Mouse (Mus musculus): ENCODE measurements around the gene Ace3.

DNA sequence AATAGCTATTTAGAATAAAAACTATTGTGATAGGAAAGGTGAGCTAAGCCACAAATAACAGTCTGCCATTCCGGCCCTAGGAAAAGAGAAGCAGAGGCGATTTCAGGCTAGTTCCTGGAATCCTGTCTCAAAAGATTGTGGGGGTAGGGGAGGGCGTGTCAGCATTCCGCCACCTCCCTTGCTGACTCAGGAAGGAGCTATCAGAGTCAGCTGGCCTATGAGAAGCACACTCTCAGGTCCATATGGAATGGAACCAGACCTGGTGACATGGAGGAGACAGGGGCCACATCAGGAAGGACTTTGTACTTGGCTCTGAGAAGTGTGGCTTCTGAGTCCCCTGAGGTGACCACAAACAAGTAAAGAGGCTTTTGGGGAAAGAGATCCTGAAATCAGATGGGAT, 44.0 kb upstream of the Ace3 start:
- no peak for TF ChIP-seq CTCF (IDR thresholded peaks at IDR 0.05; ENCODE audit: borderline replicate concordance, extremely low read depth, insufficient read depth, insufficient read length)
- TF ChIP-seq POLR2A (IDR thresholded peaks at IDR 0.05; ENCODE audit: borderline replicate concordance, extremely low read depth, insufficient read depth, insufficient read length, poor library complexity, severe bottlenecking) = no peak
